Mouse (Mus musculus): ENCODE measurements around the gene Arvcf.
A peak's percentile ranks its signal among the peaks of the same experiment; 100 is the strongest.

DNA sequence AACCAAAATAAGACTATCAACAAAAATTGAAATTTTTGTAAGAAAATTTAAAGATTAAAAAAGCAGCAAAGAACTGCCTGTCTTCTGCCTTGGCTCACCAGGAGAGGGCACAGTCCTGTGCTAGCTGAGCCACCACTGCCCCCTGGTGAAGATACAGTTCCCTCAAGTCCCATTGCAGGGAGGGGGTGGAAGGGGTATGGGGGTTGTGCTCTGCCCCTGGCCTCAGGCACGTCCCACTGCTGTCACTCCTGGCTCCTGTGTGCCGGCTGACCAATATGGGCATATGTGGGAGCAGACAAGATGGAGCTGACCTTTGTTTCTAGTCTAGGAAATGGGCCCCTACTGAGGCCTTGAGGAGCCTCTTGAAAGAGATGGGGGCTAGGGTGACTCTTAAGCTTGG is 58.3 kb downstream of the Arvcf start:
- peak; percentile 76 for TF ChIP-seq CTCF (IDR thresholded peaks at IDR 0.05; ENCODE audit: borderline replicate concordance, extremely low read depth, insufficient read depth, insufficient read length)
- no peak for TF ChIP-seq POLR2A (IDR thresholded peaks at IDR 0.05; ENCODE audit: borderline replicate concordance, extremely low read depth, insufficient read depth, insufficient read length, poor library complexity, severe bottlenecking)
